Mouse (Mus musculus) T-helper 1 cell (primary cell): ENCODE measurements around the gene Tsga10ip.

Source experiments
- in situ Hi-C: fragments of 300-600 bp; cut with MboI, MseI; formaldehyde crosslinking; loops from one replicate; pipeline ENCODE4 v1.15.1; 2025; ENCODE audit warnings: high pct_unique_total_duplicates

The Tsga10ip gene

DNA sequence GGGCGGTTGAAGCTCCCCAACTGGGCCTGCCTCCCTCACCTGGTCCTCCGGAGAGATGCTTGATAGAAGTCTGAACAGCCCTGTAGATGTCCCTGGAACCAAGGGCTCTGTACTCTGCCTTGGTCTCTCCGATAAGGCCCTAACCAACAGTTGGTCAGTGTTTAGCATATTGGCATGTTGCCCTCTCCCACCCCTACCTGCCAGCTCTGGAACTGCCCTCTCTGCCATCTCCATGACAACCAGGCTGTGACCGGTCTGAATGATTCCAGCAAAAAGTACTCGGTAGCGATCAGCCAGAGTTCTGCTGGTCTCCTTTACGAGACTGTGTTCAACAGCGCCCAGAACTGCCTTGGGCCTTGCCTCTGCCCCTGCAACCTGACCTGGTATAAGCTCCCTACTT is at the start of gene Tsga10ip:
Gene Tsga10ip, minus strand, starts transcription at position 234 of the 400 bp plus-strand sequence.
- in situ Hi-C loops, result no loop called here

DNA sequence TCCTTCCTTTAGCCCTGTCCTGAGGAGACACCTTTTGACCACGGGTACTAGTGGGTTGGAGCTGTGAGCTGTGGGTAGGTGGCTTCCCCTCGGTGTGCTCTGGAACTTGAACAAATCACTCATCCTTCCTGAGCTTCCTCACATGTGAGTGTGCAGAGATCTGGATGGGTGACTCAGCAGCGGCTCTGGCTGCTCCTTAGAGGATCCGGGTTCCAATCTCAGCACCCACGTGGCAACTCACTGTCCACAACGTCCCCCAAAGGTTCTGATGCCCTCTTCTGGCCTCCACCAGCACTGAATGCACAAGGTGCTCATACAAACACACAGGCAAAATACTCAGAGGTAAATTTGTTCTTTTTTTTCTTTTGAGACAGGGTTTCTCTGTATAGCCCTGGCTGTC is 49.4 kb upstream of the Tsga10ip start:
- in situ Hi-C loops, result no loop called here

GRCm38 (mm10) chr19:5449673-5450072 is 47.3 kb upstream of the Tsga10ip start:
- in situ Hi-C loops, result no loop called here

- in situ Hi-C loops, result no loop called here
These were observed 46.2 kb upstream of the Tsga10ip start for GRCm38 (mm10) chr19:5448354-5449150.

GRCm38 (mm10) chr19:5447515-5448353 is 45.4 kb upstream of the Tsga10ip start, which contains the start of gene Fosl1:
TSS of gene Fosl1 (plus strand) at chr19:5447547.
- in situ Hi-C loops, result no loop called here

DNA sequence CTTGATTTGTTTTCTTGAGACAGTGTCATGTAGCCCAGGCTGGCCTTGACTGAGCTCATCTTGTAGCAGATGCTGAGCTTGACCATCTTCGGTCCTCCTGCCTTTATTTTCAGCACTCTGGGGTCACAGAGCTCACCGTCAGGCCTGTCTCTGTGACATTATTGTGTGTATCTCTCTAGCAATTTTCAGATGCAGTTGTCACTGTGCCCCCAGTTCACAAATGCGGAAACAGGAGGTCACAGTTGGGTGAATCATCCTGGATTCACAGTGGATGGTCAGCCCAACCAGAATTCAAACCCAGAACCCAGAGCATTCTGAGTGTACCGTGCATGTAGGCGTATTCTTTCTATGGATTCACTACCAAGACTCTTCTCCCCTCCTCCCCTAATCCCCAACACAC is 43.4 kb upstream of the Tsga10ip start:
- in situ Hi-C loops, result no loop called here

DNA sequence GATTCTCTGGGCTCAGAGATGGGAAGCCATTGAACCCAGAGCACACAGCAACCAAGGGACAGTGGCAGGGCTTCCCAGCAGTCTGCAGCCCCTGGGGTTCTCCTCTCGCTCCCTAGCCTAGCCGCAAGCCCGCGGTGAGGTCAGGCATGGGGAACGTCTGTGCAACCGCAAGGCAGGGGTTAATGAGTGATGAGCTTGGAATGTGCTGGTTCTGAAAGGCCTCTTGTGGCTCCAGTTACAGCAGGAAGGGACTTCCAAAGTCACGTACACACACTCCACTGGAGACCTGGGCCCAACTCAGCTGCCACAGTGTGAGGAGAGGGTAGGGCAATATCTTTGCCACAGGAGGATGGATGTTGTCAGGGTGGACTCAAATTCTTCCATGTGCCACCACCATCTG is 42.6 kb upstream of the Tsga10ip start:
- in situ Hi-C loops, result no loop called here

- in situ Hi-C loops, result no loop called here
These were observed 42.1 kb upstream of the Tsga10ip start for GRCm38 (mm10) chr19:5444371-5444908.

- in situ Hi-C loops, result loop anchor here (10.0 kb wide), 1 partner anchor 1161 kb away; no protein-coding TSS in a partner anchor
These were observed 31.6 kb upstream of the Tsga10ip start for GRCm38 (mm10) chr19:5433951-5434350.

DNA sequence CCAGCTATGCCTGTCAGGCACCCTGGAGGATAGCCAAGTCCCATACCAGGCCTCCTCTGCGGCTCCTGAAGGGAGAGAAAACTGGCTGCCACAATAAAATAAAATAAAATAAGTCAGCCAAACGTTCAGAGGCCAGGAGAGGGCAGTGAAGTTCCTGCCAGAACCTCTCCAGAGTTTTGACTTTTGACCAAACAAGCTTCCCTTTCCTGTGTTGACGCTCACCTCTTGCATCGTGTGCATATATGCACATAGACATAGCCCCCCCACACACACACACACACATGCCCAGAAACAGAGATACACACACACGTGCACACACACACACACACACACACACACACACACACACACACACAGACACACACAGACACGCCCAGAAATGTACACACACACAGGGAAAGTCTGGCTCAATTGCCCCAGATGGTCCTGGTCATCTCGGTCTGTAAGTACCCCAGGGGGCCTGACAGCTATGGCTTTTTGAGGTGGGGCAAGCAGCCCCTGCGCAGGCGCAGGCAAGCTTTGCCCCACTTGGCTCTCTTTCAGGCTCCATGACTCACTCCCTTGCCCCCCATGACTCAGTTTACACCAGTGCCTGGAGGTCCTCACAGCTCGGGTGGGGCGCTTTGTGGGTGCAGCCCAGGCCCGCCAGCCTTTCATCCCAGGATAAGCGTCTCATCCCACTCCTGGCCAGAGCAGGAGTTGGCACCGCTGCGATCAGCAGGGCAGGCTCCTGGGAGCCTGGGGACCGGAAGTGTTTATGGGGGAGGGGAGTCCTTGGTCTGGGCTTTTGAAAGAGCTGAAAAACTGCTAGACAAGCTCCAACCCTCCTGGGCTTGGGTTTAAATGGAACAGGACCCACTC is 30.9 kb upstream of the Tsga10ip start:
- in situ Hi-C loops, result loop anchor here (10.0 kb wide), 1 partner anchor 1162 kb away; no protein-coding TSS in a partner anchor

DNA sequence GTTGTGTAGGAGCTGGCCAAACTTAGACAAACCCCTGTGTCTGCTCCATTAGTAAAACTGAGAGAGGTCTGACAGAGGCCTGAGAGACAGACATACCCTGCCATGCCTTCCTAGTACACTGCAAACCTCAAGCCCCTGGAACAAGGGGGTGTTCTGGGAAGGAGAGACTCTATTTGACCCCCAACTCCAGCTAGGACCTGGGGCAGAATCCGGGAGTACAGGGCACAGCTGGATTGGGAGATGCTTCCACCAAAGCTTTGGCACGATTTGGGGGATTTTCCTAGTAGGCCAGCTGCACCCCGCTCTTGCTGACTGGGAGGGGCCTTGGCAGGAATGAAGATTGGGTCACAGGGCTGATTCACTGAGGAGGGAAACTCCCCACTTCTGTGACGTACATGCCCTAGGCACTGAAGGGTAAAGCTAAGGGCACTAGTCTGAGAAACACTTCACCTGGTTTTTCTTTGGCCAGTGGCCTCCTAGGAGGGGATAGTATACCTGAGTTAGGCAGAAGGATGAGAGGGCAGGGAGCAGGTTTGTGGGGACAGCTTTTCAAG is 29.7 kb upstream of the Tsga10ip start:
- in situ Hi-C loops, result loop anchor here (10.0 kb wide), 1 partner anchor 1163 kb away; no protein-coding TSS in a partner anchor

- in situ Hi-C loops, result loop anchor here (10.0 kb wide), 1 partner anchor 1164 kb away; no protein-coding TSS in a partner anchor
These were observed 28.1 kb upstream of the Tsga10ip start for GRCm38 (mm10) chr19:5430408-5430807.

- in situ Hi-C loops, result loop anchor here (10.0 kb wide), 1 partner anchor 1165 kb away; no protein-coding TSS in a partner anchor
These were observed 27.5 kb upstream of the Tsga10ip start for GRCm38 (mm10) chr19:5429806-5430205.

- in situ Hi-C loops, result no loop called here
These were observed 26.9 kb upstream of the Tsga10ip start for GRCm38 (mm10) chr19:5429219-5429618.

DNA sequence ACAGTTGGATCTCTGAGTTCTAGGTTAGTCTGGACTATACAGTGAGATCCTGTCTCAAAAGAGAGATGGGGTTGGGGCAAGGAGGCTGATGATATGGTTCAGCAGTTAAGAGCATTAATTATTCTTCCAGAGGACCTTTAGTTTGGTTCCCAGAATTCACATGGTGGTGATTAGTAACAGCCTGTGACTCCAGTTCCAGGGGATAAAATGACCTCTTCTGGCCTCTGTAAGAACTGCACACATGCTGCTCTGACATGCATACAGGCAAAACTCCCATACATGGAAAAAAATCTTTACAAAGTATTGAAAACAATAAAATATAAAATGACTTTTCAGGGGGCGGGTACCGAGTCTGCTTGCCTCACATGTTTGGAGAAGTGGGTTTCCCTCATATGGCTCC is 25.8 kb upstream of the Tsga10ip start:
- in situ Hi-C loops, result no loop called here

DNA sequence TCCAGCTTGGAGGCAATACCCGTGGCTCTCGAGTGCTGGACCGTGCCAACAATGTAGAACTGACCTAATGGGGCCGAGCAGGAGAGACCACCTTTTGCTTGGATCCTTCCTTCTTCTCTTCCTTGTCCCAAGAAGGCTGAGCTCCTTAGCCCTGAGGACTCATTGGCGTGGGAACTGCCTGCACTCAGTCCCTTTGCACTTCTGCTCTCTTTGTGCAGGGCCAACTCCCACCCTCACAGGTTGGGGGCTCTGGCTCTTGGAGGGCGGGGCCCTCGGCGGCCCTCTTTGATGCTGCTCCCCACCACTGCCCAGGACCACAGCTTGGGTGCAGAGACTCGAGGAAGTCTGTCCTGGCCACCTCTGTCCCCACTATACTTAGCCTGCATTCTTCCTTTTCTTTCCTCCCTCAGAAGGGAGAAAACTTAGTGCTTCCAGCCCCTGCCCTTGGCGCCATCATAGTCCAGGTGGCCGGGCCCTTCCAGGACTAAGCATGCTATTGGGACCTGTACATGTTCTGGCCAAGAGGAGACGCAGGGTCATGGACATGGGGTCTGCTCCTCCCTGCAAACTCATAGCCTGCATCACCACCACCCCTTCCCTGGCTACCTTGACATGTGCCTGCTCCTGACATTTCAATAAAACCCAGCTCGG is 24.4 kb upstream of the Tsga10ip start:
- in situ Hi-C loops, result no loop called here

GRCm38 (mm10) chr19:5425906-5426565 is 23.7 kb upstream of the Tsga10ip start:
- in situ Hi-C loops, result no loop called here

- in situ Hi-C loops, result no loop called here
These were observed 22.7 kb upstream of the Tsga10ip start, which contains the start of the genes Drap1 and AI837181 for GRCm38 (mm10) chr19:5424782-5425741. TSS of gene Drap1 (minus strand) at chr19:5424979. TSS of gene AI837181 (plus strand) at chr19:5425144.
